Mouse (Mus musculus): ENCODE measurements at regions not wholly inside any gene's neighbourhood (a gene's known extent, or its start where the extent isn't known, plus 50 kb on each side); places are given as distances from the start of the nearest gene placed in this dataset.

DNA sequence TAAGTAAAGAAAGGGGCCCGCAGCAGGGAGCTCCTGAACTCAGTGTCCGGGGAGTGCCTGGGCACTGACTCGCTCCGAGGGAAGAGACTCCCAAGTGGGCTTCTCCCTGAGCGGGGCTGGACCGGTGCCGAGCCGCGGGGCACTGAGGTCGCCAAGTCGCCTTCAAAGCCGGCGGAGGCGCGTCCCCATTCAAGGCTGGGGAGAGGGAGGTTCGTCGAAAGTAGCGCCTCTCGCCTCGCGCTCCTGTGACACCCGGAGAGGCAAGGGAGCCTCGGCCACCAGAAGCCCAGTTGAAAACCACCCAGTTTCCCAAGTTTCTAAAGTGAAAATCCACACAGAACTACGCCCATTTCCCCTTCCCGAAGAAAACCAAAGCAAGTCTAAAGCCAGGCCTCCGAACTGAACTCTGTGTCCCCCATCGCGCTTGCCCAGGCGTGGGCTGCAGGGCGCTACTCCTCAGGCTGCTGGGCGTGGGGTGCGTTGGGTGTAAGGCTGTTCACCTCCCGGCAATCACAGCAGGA is 79.6 kb downstream of the Kcnrg start:
- Histone ChIP-seq H3K27me3 (replicated peaks) (peaks cover 20% of the 10 kb centered on the region), H3K4me2 (ENCODE audit: insufficient read depth, low read depth, poor library complexity, severe bottlenecking) (peak overlapping the region; percentile 52), H3K9me3 (replicated peaks; ENCODE audit: low read length) (peaks cover 8% of the 10 kb centered on the region), H3K79me2 (replicated peaks; ENCODE audit: control insufficient read depth, extremely low read depth, insufficient read depth, poor library complexity, severe bottlenecking) (no peaks in the 10 kb centered on the region), H3K36me3 (replicated peaks in 1 of 2; ENCODE audit: control insufficient read depth in 1 of 2, insufficient read depth in 1 of 2, low read length in 1 of 2) (no peaks in the 10 kb centered on the region), H3K9ac (ENCODE audit: insufficient read depth, low read depth) (no peak overlapping the region), H3K27ac (ENCODE audit: insufficient read depth, low read depth) (no peak overlapping the region), H3K4me1 (ENCODE audit: control insufficient read depth in 1 of 2, insufficient read depth in 2 of 2) (peaks cover 14 to 32% of the 10 kb centered on the region in 2 experiments), H3K4me3 (replicated peaks in 1 of 3; ENCODE audit: low read depth in 2 of 3, low read length in 2 of 3, poor library complexity in 1 of 3) (peak overlapping the region in 1 of 3 experiments; percentile 20)
- dilution Hi-C loops (cut with MboI; ENCODE audit: extremely low pct_ligation_motif_present, extremely low pct_unique_long_range_greater_than_20kb, low sequenced_read_pairs), result no loop called here
- no peak for TF ChIP-seq ZMIZ1 (IDR thresholded peaks at IDR 0.05; ENCODE audit: low read depth, low read length)
- TF ChIP-seq MAX (IDR thresholded peaks at IDR 0.05; ENCODE audit: low read length), result peak; percentile 19; the same call in 1 of the 2 replicates
- no peak for DNase-seq (ENCODE audit: extremely low read depth)
- in situ Hi-C loops (cut with MboI; ENCODE audit: low pct_ligation_motif_present, low pct_unique_long_range_greater_than_20kb, low sequenced_read_pairs), result no loop called here

DNA sequence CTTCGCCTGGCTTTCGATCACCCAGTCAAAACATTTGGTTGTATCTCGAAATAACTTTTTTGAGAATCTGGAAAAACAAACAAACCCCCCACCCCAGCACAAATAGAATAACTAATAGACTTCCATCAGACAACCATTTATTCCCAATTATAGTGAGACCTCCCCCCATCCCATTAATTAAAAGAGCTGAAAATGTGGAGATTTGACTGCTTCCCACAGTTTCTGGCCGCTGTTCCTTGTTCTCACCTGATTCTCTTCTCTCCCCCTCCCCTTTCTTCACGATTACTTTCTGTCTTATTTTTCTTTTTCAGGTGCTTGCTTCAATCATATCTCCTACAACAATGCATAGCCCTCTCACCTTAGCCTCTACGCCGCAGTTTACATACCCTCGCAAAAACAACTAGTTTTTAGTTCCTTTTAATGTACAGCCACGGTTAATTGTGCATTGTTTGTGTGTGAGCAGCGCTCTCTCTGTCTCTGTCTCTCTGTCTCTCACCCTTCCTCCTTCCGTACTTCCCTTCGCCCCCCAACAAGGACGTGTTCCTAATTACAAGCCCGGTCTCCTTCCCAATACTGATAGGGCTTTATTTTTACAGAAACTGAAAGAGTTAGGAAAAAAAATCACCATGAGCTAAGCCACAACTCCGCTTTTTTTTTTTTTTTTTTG is 80.2 kb downstream of the Kcnrg start:
- H3K79me2 ChIP-seq (replicated peaks; ENCODE audit: control insufficient read depth, extremely low read depth, insufficient read depth, poor library complexity, severe bottlenecking), result no peaks in the 10 kb centered on the region
- peaks cover 8% of the 10 kb centered on the region for H3K9me3 ChIP-seq (replicated peaks; ENCODE audit: low read length)
- H3K4me2 ChIP-seq (ENCODE audit: insufficient read depth, low read depth, poor library complexity, severe bottlenecking), result peak overlapping the region; percentile 52
- H3K9ac ChIP-seq (ENCODE audit: insufficient read depth, low read depth), result no peak overlapping the region
- no peak for DNase-seq (ENCODE audit: extremely low read depth)
- in situ Hi-C loops (cut with MboI; ENCODE audit: low pct_ligation_motif_present, low pct_unique_long_range_greater_than_20kb, low sequenced_read_pairs), result no loop called here
- H3K4me3 ChIP-seq (replicated peaks in 1 of 3; ENCODE audit: low read depth in 2 of 3, low read length in 2 of 3, poor library complexity in 1 of 3), result peak overlapping the region in 1 of 3 experiments; percentile 20
- peaks cover 20% of the 10 kb centered on the region for H3K27me3 ChIP-seq (replicated peaks)
- H3K36me3 ChIP-seq (replicated peaks in 1 of 2; ENCODE audit: control insufficient read depth in 1 of 2, insufficient read depth in 1 of 2, low read length in 1 of 2), result no peaks in the 10 kb centered on the region
- TF ChIP-seq MAX (IDR thresholded peaks at IDR 0.05; ENCODE audit: low read length) (no peak), ZNF384 (IDR thresholded peaks at IDR 0.05; ENCODE audit: low read depth, low read length) (peak; percentile 67), CHD1 (IDR thresholded peaks at IDR 0.05; ENCODE audit: low read depth, low read length) (no peak)
- dilution Hi-C loops (cut with MboI; ENCODE audit: extremely low pct_ligation_motif_present, extremely low pct_unique_long_range_greater_than_20kb, low sequenced_read_pairs), result no loop called here
- H3K4me1 ChIP-seq (ENCODE audit: control insufficient read depth in 1 of 2, insufficient read depth in 2 of 2), result peaks cover 14 to 32% of the 10 kb centered on the region in 2 experiments
- H3K27ac ChIP-seq (ENCODE audit: insufficient read depth, low read depth), result no peak overlapping the region

DNA sequence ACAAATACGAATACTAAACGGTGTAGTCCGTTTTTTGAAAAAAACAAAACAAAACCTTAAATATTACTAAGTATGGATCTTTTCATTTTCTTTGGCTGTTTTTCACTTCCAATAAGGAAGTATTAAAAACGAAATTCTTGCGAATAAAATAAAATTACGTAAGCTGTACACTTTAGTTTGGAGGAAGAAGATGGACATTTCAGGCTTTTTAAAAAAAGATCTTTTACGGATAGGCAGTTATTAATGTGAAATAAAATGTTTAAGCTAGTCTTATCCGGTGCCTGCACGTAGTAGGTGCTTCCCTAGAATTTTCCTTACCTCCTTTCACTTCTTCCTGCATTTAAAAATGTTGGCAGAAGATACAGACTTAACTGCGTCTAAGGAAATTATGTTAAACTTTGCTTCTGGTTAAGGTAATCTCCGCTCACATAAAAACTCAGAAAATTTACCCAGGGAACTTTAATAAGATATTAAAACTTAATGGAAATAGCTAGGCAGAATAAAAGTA is 80.8 kb downstream of the Kcnrg start:
- H3K36me3 ChIP-seq (replicated peaks in 1 of 2; ENCODE audit: control insufficient read depth in 1 of 2, insufficient read depth in 1 of 2, low read length in 1 of 2), result no peaks in the 10 kb centered on the region
- H3K4me1 ChIP-seq (ENCODE audit: control insufficient read depth in 1 of 2, insufficient read depth in 2 of 2), result peaks cover 17 to 32% of the 10 kb centered on the region in 2 experiments
- no peaks in the 10 kb centered on the region for H3K79me2 ChIP-seq (replicated peaks; ENCODE audit: control insufficient read depth, extremely low read depth, insufficient read depth, poor library complexity, severe bottlenecking)
- H3K9me3 ChIP-seq (replicated peaks; ENCODE audit: low read length), result peaks cover 8% of the 10 kb centered on the region
- dilution Hi-C loops (cut with MboI; ENCODE audit: extremely low pct_ligation_motif_present, extremely low pct_unique_long_range_greater_than_20kb, low sequenced_read_pairs), result no loop called here
- in situ Hi-C loops (cut with MboI; ENCODE audit: low pct_ligation_motif_present, low pct_unique_long_range_greater_than_20kb, low sequenced_read_pairs), result no loop called here
- no peak overlapping the region for H3K27ac ChIP-seq (ENCODE audit: insufficient read depth, low read depth)
- no peak overlapping the region for H3K4me2 ChIP-seq (ENCODE audit: insufficient read depth, low read depth, poor library complexity, severe bottlenecking)
- H3K4me3 ChIP-seq (replicated peaks in 1 of 3; ENCODE audit: low read depth in 2 of 3, low read length in 2 of 3, poor library complexity in 1 of 3), result no peak overlapping the region
- peaks cover 20% of the 10 kb centered on the region for H3K27me3 ChIP-seq (replicated peaks)
- DNase-seq (ENCODE audit: extremely low read depth), result no peak
- no peak overlapping the region for H3K9ac ChIP-seq (ENCODE audit: insufficient read depth, low read depth)
- peak; percentile 11; the same call in 1 of the 2 replicates for TF ChIP-seq ZKSCAN1 (IDR thresholded peaks at IDR 0.05; ENCODE audit: borderline replicate concordance, low read depth, low read length)
- no peak for TF ChIP-seq E2F4 (IDR thresholded peaks at IDR 0.05; ENCODE audit: insufficient replicate concordance, low read depth, low read length)

All from CH12.LX (cell line).